Mouse (Mus musculus): Measurements from ENCODE around the gene Slc9b1. TPM values are rescaled to one million over a fixed set of nuclear protein-coding genes. Genes with fewer than 3 reads are reported as not detected.

The Slc9b1 gene
- under 1 TPM; 0.29 to 0.43 TPM for polyA plus RNA-seq (2017; shearing (Covaris generic))

GRCm38 (mm10) chr3:135347739-135348264 lies at the start of gene Slc9b1:
Slc9b1 (plus strand) TSS chr3:135348029.

GRCm38 (mm10) chr3:135307411-135308259 lies 40.2 kb upstream of the Slc9b1 start, which contains the start of gene Slc9b2:
Slc9b2 (plus strand) TSS chr3:135307700.

GRCm38 (mm10) chr3:135423608-135424212 lies 75.9 kb downstream of the Slc9b1 start, which contains the start of gene Cisd2:
Cisd2 (minus strand) TSS chr3:135423925.

GRCm38 (mm10) chr3:135437758-135438495 lies 90.1 kb downstream of the Slc9b1 start, which contains the start of gene Ube2d3:
Ube2d3 (plus strand) TSS chr3:135438149.

Other genes starting within 250 kb of the Slc9b1 start
- gene Cenpe, start 135.5 kb upstream of the Slc9b1 start, polyA plus RNA-seq (2017; shearing (Covaris generic)) = 1 to 10 TPM; 3.1 to 4.4 TPM
- under 1 TPM in 1 of 2 experiments, not detected in 1; 0.22 TPM for gene Bdh2, start 66.8 kb upstream of the Slc9b1 start, polyA plus RNA-seq (2017; shearing (Covaris generic))
- gene Slc9b2, start 40.3 kb upstream of the Slc9b1 start, polyA plus RNA-seq (2017; shearing (Covaris generic)) = 1 to 10 TPM; 5.1 to 6.3 TPM
- gene Cisd2, start 75.9 kb downstream of the Slc9b1 start, polyA plus RNA-seq (2017; shearing (Covaris generic)) = 10 to 100 TPM; 67.9 to 70.9 TPM
- gene Ube2d3, start 90.1 kb downstream of the Slc9b1 start, polyA plus RNA-seq (2017; shearing (Covaris generic)) = 100 to 1,000 TPM; 647 to 673 TPM
- gene Manba, start 137.6 kb downstream of the Slc9b1 start, polyA plus RNA-seq (2017; shearing (Covaris generic)) = 10 to 100 TPM; 28.0 to 35.3 TPM